Mouse (Mus musculus) liver, embryonic 11.5 days (tissue): ENCODE measurements at regions not wholly inside any gene's neighbourhood (a gene's known extent, or its start where the extent isn't known, plus 50 kb on each side); places are given as distances from the start of the nearest gene placed in this dataset.
"Not testable (repeated sequence)": the region's sequence is repeated elsewhere in the genome, so short reads cannot be mapped to it uniquely, and the experiment has no call there.

Experiments
- ATAC-seq: fragments of 200-750 bp; cut with Nextera tagmentation; replicated peaks from 2 replicates; pipeline ENCODE4 v1.8.0; 2017; ENCODE audit warnings: moderate number of reproducible peaks, mild to moderate bottlenecking, moderate TSS enrichment, moderate library complexity; ENCODE audit not compliant: low FRiP score
- DNase-seq: peaks from one replicate; pipeline ENCODE4 v3.0.0-alpha.2; 2017; ENCODE audit warnings: low spot score
- H3K27ac ChIP-seq: fragments of 300-500 bp; sonication (generic); 2 replicates; pipeline ENCODE4 v1.5.1; 2014; ENCODE audit warnings: mild to moderate bottlenecking, low read depth, low read length, control low read depth
- H3K27me3 ChIP-seq: fragments of 300-500 bp; sonication (generic); replicated peaks from 2 replicates; pipeline ENCODE4 v1.6.1; 2014; ENCODE audit warnings: low read length, mixed read lengths; ENCODE audit not compliant: control insufficient read depth, insufficient read depth
- H3K36me3 ChIP-seq: fragments of 300-500 bp; sonication (generic); 2 replicates; pipeline ENCODE4 v1.6.1; 2014; ENCODE audit warnings: mild to moderate bottlenecking, low read length, moderate library complexity, mixed read lengths; ENCODE audit not compliant: control insufficient read depth, insufficient read depth
- H3K4me1 ChIP-seq: fragments of 300-500 bp; sonication (generic); replicated peaks from 2 replicates; pipeline ENCODE4 v1.6.1; 2014; ENCODE audit warnings: low read length, mixed read lengths; ENCODE audit not compliant: control insufficient read depth, insufficient read depth
- H3K4me2 ChIP-seq: fragments of 300-500 bp; sonication (generic); 2 replicates; pipeline ENCODE4 v1.6.1; 2014; ENCODE audit warnings: mild to moderate bottlenecking, control low read depth, moderate library complexity
- H3K4me3 ChIP-seq: fragments of 300-500 bp; sonication (generic); 2 replicates; pipeline ENCODE4 v1.5.1; 2014; ENCODE audit warnings: low read depth, low read length, control low read depth
- H3K9ac ChIP-seq: fragments of 300-500 bp; sonication (generic); 2 replicates; pipeline ENCODE4 v1.6.1; 2014; ENCODE audit warnings: low read depth, low read length, control low read depth
- H3K9me3 ChIP-seq: fragments of 300-500 bp; sonication (generic); 2 replicates; pipeline ENCODE4 v1.6.1; 2016; ENCODE audit warnings: low read length, inconsistent platforms, mixed read lengths; ENCODE audit not compliant: control insufficient read depth
- WGBS: fragments of 180-500 bp; shearing (Covaris S2); extraction: QIAGEN DNeasy Blood & Tissue Kit; methylation state at CpG from one replicate; pipeline ENCODE4 v1.1.7; 2014; 5-methylcytosine and 5-hydroxymethylcytosine counted together

- Histone ChIP-seq H3K27me3 (no peaks in the 10 kb centered on the region), H3K27ac (no peak overlapping the region), H3K9me3 (no peaks in the 10 kb centered on the region), H3K4me1 (peaks cover 23% of the 10 kb centered on the region), H3K4me3 (no peak overlapping the region), H3K9ac (no peak overlapping the region), H3K4me2 (no peak overlapping the region), H3K36me3 (no peaks in the 10 kb centered on the region)
- ATAC-seq = peak; percentile 69
- 62% methylated on average over 6 of the region's 6 CpGs for WGBS
- DNase-seq = no peak
These were observed 127.8 kb upstream of the Max start for GRCm38 (mm10) chr12:77089624-77090278.

GRCm38 (mm10) chr12:77088452-77088851 lies 126.5 kb upstream of the Max start:
- peaks cover 25% of the 10 kb centered on the region for H3K4me1 ChIP-seq
- 76% methylated on average over 2 of the region's 2 CpGs for WGBS
- H3K9me3 ChIP-seq = no peaks in the 10 kb centered on the region
- DNase-seq (no peak), ATAC-seq (no peak)
- no peak overlapping the region for H3K4me2 ChIP-seq
- H3K27ac ChIP-seq = no peak overlapping the region
- H3K4me3 ChIP-seq = no peak overlapping the region
- no peaks in the 10 kb centered on the region for H3K36me3 ChIP-seq
- no peak overlapping the region for H3K9ac ChIP-seq
- no peaks in the 10 kb centered on the region for H3K27me3 ChIP-seq

- ATAC-seq, H3K9ac ChIP-seq, H3K27me3 ChIP-seq, H3K36me3 ChIP-seq, H3K27ac ChIP-seq, H3K4me3 ChIP-seq, DNase-seq, H3K4me2 ChIP-seq, H3K9me3 ChIP-seq: not testable (repeated sequence)
- 88% methylated on average over 1 of the region's 1 CpGs for WGBS
- H3K4me1 ChIP-seq = peaks cover 15% of the 10 kb centered on the region
These were observed 124.9 kb upstream of the Max start for GRCm38 (mm10) chr12:77086931-77087330.

DNA sequence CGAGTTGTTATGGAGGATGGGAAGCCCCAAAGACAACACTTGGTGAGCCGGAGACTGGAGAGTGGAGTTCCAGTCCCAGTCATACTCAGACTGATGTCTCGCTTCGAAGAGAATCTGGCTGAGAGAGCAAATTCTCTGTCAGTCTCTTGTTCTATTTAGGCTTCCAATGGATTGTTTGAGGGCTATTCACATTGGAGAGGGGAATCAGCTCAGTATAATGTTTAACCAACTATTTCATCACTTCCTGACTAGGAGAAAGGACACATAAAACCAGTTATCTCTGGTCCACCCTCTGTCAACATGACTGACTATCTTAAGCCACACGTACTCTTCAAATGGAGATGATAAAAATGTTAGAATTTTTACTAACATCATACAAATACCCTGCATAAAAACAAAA lies 123.9 kb upstream of the Max start:
- DNase-seq = no peak
- no peak overlapping the region for H3K4me2 ChIP-seq
- WGBS = 57% methylated on average over 5 of the region's 5 CpGs
- peak; percentile 68 for ATAC-seq
- H3K9me3 ChIP-seq = no peaks in the 10 kb centered on the region
- no peak overlapping the region for H3K4me3 ChIP-seq
- no peak overlapping the region for H3K9ac ChIP-seq
- H3K27ac ChIP-seq = no peak overlapping the region
- H3K27me3 ChIP-seq = no peaks in the 10 kb centered on the region
- peaks cover 22% of the 10 kb centered on the region for H3K4me1 ChIP-seq
- no peaks in the 10 kb centered on the region for H3K36me3 ChIP-seq

GRCm38 (mm10) chr12:77085244-77085643 lies 123.2 kb upstream of the Max start:
- Histone ChIP-seq H3K9me3 (no peaks in the 10 kb centered on the region), H3K27me3 (no peaks in the 10 kb centered on the region), H3K4me3 (no peak overlapping the region), H3K9ac (no peak overlapping the region), H3K36me3 (no peaks in the 10 kb centered on the region), H3K4me1 (peaks cover 20% of the 10 kb centered on the region), H3K27ac (no peak overlapping the region), H3K4me2 (no peak overlapping the region)
- WGBS = 59% methylated on average over 7 of the region's 7 CpGs
- DNase-seq = no peak
- ATAC-seq = 0 out of 2 replicates have a peak, but pooled peaks have one; percentile 51

GRCm38 (mm10) chr12:77084744-77085143 lies 122.7 kb upstream of the Max start:
- H3K4me1 ChIP-seq = peaks cover 19% of the 10 kb centered on the region
- H3K36me3 ChIP-seq = no peaks in the 10 kb centered on the region
- H3K9ac ChIP-seq = no peak overlapping the region
- 82% methylated on average over 5 of the region's 5 CpGs for WGBS
- H3K27ac ChIP-seq = no peak overlapping the region
- no peak for DNase-seq
- H3K9me3 ChIP-seq = no peaks in the 10 kb centered on the region
- no peaks in the 10 kb centered on the region for H3K27me3 ChIP-seq
- ATAC-seq = no peak
- no peak overlapping the region for H3K4me3 ChIP-seq
- H3K4me2 ChIP-seq = no peak overlapping the region

DNA sequence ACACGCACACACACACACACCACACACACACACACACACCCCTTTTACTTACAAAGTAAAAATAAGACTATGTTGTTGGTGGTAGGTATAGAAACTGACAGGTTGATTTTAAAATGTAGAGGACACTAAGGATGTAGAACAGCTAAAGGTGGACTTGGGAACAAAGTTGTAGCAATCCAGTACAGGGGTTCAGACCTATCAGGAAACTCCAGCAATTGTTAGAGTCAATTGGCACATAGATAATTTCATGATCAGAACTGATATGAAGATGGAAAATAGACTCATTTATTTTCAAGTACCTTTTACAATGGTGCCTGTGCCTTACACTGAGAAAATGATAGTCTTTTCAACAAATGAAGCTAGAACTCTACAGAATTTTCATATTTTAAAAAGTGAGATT lies 122.3 kb upstream of the Max start:
- H3K4me2 ChIP-seq = no peak overlapping the region
- no peak for DNase-seq
- 60% methylated on average over 1 of the region's 1 CpGs for WGBS
- H3K9me3 ChIP-seq = no peaks in the 10 kb centered on the region
- ATAC-seq = no peak
- H3K4me3 ChIP-seq = no peak overlapping the region
- H3K36me3 ChIP-seq = no peaks in the 10 kb centered on the region
- H3K27ac ChIP-seq = no peak overlapping the region
- no peaks in the 10 kb centered on the region for H3K27me3 ChIP-seq
- peaks cover 19% of the 10 kb centered on the region for H3K4me1 ChIP-seq
- no peak overlapping the region for H3K9ac ChIP-seq

DNA sequence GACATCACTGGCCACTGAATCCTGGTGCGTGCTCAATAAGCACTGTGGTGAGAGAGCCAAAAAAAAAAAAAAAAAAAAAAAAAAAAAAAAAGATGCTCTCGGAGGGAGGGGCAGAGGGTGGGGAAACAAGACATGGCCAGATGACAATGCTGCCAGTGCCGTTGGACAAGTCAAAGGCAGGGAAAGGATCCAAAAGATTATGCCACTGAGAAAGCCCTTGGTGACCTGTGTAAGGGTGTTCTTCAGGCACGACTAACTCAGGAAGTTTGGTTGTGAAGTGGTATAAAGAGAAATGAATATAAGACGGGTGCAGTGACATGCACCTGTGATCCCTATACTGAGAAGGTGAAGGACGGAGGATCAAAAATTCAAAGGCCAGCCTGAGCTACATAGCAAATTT lies 121.8 kb upstream of the Max start:
- H3K4me1 ChIP-seq = peaks cover 19% of the 10 kb centered on the region
- no peak overlapping the region for H3K9ac ChIP-seq
- H3K36me3 ChIP-seq = no peaks in the 10 kb centered on the region
- no peaks in the 10 kb centered on the region for H3K9me3 ChIP-seq
- no peak overlapping the region for H3K4me2 ChIP-seq
- no peak overlapping the region for H3K27ac ChIP-seq
- H3K4me3 ChIP-seq = no peak overlapping the region
- DNase-seq (no peak), ATAC-seq (no peak)
- 75% methylated on average over 6 of the region's 6 CpGs for WGBS
- no peaks in the 10 kb centered on the region for H3K27me3 ChIP-seq

- no peak for DNase-seq
- no peaks in the 10 kb centered on the region for H3K27me3 ChIP-seq
- 81% methylated on average over 2 of the region's 2 CpGs for WGBS
These were observed 119.8 kb upstream of the Max start for GRCm38 (mm10) chr12:77081774-77082173.

More at GRCm38 (mm10) chr12:77081774-77082173, 119.8 kb upstream of the Max start:
- no peak for ATAC-seq
- no peak overlapping the region for H3K9ac ChIP-seq
- no peak overlapping the region for H3K4me2 ChIP-seq
- H3K27ac ChIP-seq = no peak overlapping the region
- H3K4me3 ChIP-seq = no peak overlapping the region
- H3K36me3 ChIP-seq = no peaks in the 10 kb centered on the region
- peaks cover 19% of the 10 kb centered on the region for H3K4me1 ChIP-seq
- H3K9me3 ChIP-seq = no peaks in the 10 kb centered on the region
